Mouse (Mus musculus) neural tube, embryonic 14.5 days (tissue): ENCODE data around the gene Gm48551. TPM values are rescaled to one million over a fixed set of nuclear protein-coding genes. Genes with fewer than 3 reads are reported as not detected.

Source experiments
- ATAC-seq: fragments of 200-750 bp; cut with Nextera tagmentation; 2 replicates; pipeline ENCODE4 v1.8.0; 2017; ENCODE audit warnings: low read depth, mild to moderate bottlenecking, moderate TSS enrichment, moderate library complexity
- H3K27ac ChIP-seq: fragments of 300-500 bp; sonication (generic); 2 replicates; pipeline ENCODE4 v1.5.1; 2014; ENCODE audit warnings: low read depth, mild to moderate bottlenecking, control low read depth, low read length, moderate library complexity, mixed read lengths
- H3K27me3 ChIP-seq: fragments of 300-500 bp; sonication (generic); 2 replicates; pipeline ENCODE4 v1.6.1; 2014; ENCODE audit warnings: low read length; ENCODE audit not compliant: control insufficient read depth, insufficient read depth
- H3K36me3 ChIP-seq: fragments of 300-500 bp; sonication (generic); 2 replicates; pipeline ENCODE4 v1.6.1; 2014; ENCODE audit warnings: low read length, mixed read lengths; ENCODE audit not compliant: control insufficient read depth, insufficient read depth
- H3K4me1 ChIP-seq: fragments of 300-500 bp; sonication (generic); 2 replicates; pipeline ENCODE4 v1.6.1; 2014; ENCODE audit warnings: low read length; ENCODE audit not compliant: control insufficient read depth, insufficient read depth
- H3K4me2 ChIP-seq: fragments of 300-500 bp; sonication (generic); 2 replicates; pipeline ENCODE4 v1.6.1; 2014; ENCODE audit warnings: mild to moderate bottlenecking, low read depth, low read length, control low read depth
- H3K4me3 ChIP-seq: fragments of 300-500 bp; sonication (generic); 2 replicates; pipeline ENCODE4 v1.5.1; 2014; ENCODE audit warnings: low read depth, low read length, control low read depth, mixed read lengths
- H3K9ac ChIP-seq: fragments of 300-500 bp; sonication (generic); replicated peaks from 2 replicates; pipeline ENCODE4 v1.6.1; 2014; ENCODE audit warnings: low read depth, mild to moderate bottlenecking, control low read depth, low read length, mixed read lengths
- H3K9me3 ChIP-seq: fragments of 300-500 bp; sonication (generic); 2 replicates; pipeline ENCODE4 v1.6.1; 2016; ENCODE audit warnings: low read length; ENCODE audit not compliant: control insufficient read depth
- WGBS: fragments of 180-500 bp; shearing (Covaris S2); extraction: QIAGEN DNeasy Blood & Tissue Kit; methylation state at CpG from one replicate; pipeline ENCODE4 v1.1.7; 2014; 5-methylcytosine and 5-hydroxymethylcytosine counted together
- polyA plus RNA-seq: library from polyadenylated mRNA; unstranded; fragments of >200 nt; fragmentation: Nextera tagmentation; extraction: Ambion mirVana; gene quantifications from 2 replicates; pipeline ENCODE4 v1.2.1, GENCODE M21; 2014

Gm48551 gene
- polyA plus RNA-seq, 1 experiment from 2014 or later, result 6.3 TPM

DNA sequence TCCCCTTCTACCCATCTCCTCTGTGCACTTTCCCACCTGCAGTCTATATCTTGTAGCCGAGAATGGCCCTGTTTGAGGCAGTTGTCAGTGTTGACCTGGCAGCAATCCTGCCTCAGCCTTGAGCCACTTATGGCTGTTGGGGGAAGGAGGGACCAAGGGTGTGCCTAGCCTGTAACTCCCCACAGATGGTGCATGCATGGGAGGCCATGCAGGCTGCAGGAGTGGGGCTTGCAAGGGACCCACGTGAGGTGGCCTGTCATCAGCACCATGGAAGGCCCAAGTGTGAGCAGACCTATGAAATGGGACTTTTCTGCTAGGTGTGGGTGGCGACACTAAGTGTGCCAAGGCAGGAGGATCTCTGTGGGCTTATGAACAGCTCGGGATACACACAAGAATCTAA is 19.2 kb upstream of the Gm48551 start:
- H3K4me2 ChIP-seq, result no peak overlapping the region
- H3K4me3 ChIP-seq, result no peak overlapping the region
- WGBS, result 44% methylated on average over 4 of the region's 4 CpGs
- no peaks in the 10 kb centered on the region for H3K9me3 ChIP-seq
- no peak overlapping the region for H3K9ac ChIP-seq
- no peak overlapping the region for H3K27ac ChIP-seq
- ATAC-seq, result no peak; the same call in 1 of the 2 replicates
- H3K36me3 ChIP-seq, result peaks cover 33% of the 10 kb centered on the region
- 0 out of 2 replicates have a peak, but pooled peaks cover 3% of the 10 kb centered on the region for H3K27me3 ChIP-seq
- H3K4me1 ChIP-seq, result peaks cover 12% of the 10 kb centered on the region; the same call in 1 of the 2 replicates

DNA sequence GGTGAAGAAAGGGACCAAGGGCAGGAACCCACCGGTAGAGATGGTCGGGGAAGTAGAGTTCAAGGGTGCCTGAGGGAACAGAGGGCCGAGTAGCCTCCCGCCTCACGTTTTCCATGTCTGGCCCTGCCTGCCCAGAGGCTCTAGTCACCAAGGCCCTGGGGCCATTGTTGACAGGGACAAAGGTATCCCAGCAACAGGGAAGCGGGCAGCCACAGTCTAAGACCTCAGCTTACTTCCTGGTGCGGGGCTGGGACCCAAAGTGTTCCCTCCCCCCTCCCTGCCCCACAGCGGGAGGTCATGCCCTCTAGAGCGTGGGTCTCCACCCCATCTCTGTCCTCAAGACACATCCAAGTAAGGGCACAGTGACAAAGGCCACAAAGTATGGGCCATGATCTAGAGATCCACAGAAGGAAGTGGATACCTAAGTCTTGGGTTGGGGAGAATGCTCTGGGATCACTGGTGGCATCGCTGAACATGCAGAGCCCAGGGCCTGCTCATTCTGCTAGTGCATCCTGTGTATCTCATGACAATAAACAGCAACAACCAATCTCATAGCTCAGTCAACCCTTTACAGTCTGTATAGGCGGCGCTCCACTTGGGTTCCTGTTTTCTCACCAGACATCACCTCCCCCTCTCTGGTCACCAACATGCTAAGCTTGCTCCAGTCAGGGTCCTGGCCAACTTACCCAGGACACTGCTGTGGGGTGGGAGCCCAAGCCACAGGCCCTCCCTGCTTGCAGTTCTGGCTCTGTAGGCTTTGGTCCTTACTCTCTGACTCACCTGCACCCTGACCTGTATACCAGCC is 18.4 kb upstream of the Gm48551 start, which contains the start of gene 4930404N11Rik:
4930404N11Rik (minus strand) TSS at position 145 of the 805 bp plus-strand sequence.
- no peak within 1 kb of the TSS for H3K4me3 ChIP-seq
- WGBS, result 14% methylated on average over 12 of the region's 12 CpGs
- H3K4me2 ChIP-seq, result peak within 1 kb of the TSS; percentile 30; the same call in 1 of the 2 replicates
- peaks cover 10% of the 10 kb centered on the region; the same call in 1 of the 2 replicates for H3K4me1 ChIP-seq
- 0 out of 2 replicates have a peak, but pooled peaks cover 3% of the 10 kb centered on the region for H3K27me3 ChIP-seq
- peaks cover 39% of the 10 kb centered on the region for H3K36me3 ChIP-seq
- 0 out of 2 replicates have a peak, but pooled peaks have one; percentile 7 for ATAC-seq
- H3K9ac ChIP-seq, result no peak within 1 kb of the TSS
- H3K27ac ChIP-seq, result no peak within 1 kb of the TSS
- H3K9me3 ChIP-seq, result no peaks in the 10 kb centered on the region

- Histone ChIP-seq H3K9ac (no peak overlapping the region), H3K27me3 (0 out of 2 replicates have a peak, but pooled peaks cover 3% of the 10 kb centered on the region), H3K4me1 (peaks cover 10% of the 10 kb centered on the region; the same call in 1 of the 2 replicates), H3K4me3 (no peak overlapping the region), H3K36me3 (peaks cover 39% of the 10 kb centered on the region), H3K4me2 (no peak overlapping the region), H3K27ac (no peak overlapping the region), H3K9me3 (no peaks in the 10 kb centered on the region)
- WGBS, result 81% methylated on average over 6 of the region's 6 CpGs
- ATAC-seq, result no peak
These were observed 17.6 kb upstream of the Gm48551 start for GRCm38 (mm10) chr10:81366477-81367206.

DNA sequence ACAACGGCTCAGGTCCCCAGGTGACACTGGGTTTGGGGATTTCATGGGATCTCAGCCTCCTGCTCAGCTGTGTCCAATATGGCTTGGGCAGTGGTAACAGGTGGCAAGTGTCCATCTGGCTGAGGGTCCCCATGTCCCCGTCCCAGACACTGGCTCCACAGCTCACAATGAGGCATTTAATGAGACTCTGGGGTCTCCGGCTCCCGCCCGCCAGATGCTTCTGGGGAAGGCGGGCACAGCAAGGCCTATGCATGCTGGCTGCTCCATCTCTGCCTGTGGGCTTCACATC is 17.1 kb upstream of the Gm48551 start:
- H3K4me1 ChIP-seq, result peaks cover 10% of the 10 kb centered on the region; the same call in 1 of the 2 replicates
- H3K4me2 ChIP-seq, result no peak overlapping the region
- WGBS, result 50% methylated on average over 6 of the region's 6 CpGs
- H3K36me3 ChIP-seq, result peaks cover 39% of the 10 kb centered on the region
- no peak overlapping the region for H3K27ac ChIP-seq
- 0 out of 2 replicates have a peak, but pooled peaks cover 3% of the 10 kb centered on the region for H3K27me3 ChIP-seq
- H3K4me3 ChIP-seq, result no peak overlapping the region
- no peaks in the 10 kb centered on the region for H3K9me3 ChIP-seq
- H3K9ac ChIP-seq, result no peak overlapping the region
- ATAC-seq, result no peak

- no peak overlapping the region for H3K27ac ChIP-seq
- H3K4me1 ChIP-seq, result peaks cover 21% of the 10 kb centered on the region
- H3K9me3 ChIP-seq, result no peaks in the 10 kb centered on the region
- no peak overlapping the region for H3K9ac ChIP-seq
- no peak overlapping the region for H3K4me3 ChIP-seq
- no peak for ATAC-seq
- H3K4me2 ChIP-seq, result no peak overlapping the region
- peaks cover 8% of the 10 kb centered on the region; the same call in 1 of the 2 replicates for H3K36me3 ChIP-seq
- 92% methylated on average over 10 of the region's 10 CpGs for WGBS
- no peaks in the 10 kb centered on the region for H3K27me3 ChIP-seq
These were observed 8.9 kb upstream of the Gm48551 start for GRCm38 (mm10) chr10:81375322-81375721.

- no peak overlapping the region for H3K27ac ChIP-seq
- no peaks in the 10 kb centered on the region for H3K9me3 ChIP-seq
- no peak for ATAC-seq
- 43% methylated on average over 6 of the region's 6 CpGs for WGBS
- H3K4me1 ChIP-seq, result peaks cover 21% of the 10 kb centered on the region
- no peak overlapping the region; the same call in 1 of the 2 replicates for H3K9ac ChIP-seq
- peak overlapping the region; percentile 75 for H3K4me3 ChIP-seq
- H3K4me2 ChIP-seq, result peak overlapping the region; percentile 89
- H3K36me3 ChIP-seq, result peaks cover 4% of the 10 kb centered on the region; the same call in 1 of the 2 replicates
- no peaks in the 10 kb centered on the region for H3K27me3 ChIP-seq
These were observed 7.5 kb upstream of the Gm48551 start for GRCm38 (mm10) chr10:81376561-81377361.

DNA sequence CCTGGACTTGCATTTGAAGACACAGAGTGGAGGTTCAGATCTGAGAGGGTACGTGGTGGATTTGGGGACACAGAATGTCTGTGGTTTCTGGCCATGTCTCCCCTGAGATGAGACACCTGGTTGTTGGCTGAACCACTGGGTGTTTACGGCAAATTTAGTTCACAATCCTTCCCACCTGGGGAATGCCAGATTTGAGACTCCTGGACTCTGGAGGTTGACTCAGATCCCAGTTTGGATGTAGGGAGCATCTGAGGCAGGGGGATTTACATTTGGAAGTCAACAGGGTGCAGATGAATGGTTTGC is 7.0 kb upstream of the Gm48551 start:
- H3K4me3 ChIP-seq, result peak overlapping the region; percentile 75
- no peaks in the 10 kb centered on the region for H3K27me3 ChIP-seq
- H3K36me3 ChIP-seq, result peaks cover 4% of the 10 kb centered on the region; the same call in 1 of the 2 replicates
- peak overlapping the region; percentile 79; the same call in 1 of the 2 replicates for H3K9ac ChIP-seq
- no peak for ATAC-seq
- WGBS, result 65% methylated on average over 2 of the region's 2 CpGs
- H3K9me3 ChIP-seq, result no peaks in the 10 kb centered on the region
- H3K4me1 ChIP-seq, result peaks cover 21% of the 10 kb centered on the region
- H3K27ac ChIP-seq, result no peak overlapping the region
- H3K4me2 ChIP-seq, result peak overlapping the region; percentile 89

DNA sequence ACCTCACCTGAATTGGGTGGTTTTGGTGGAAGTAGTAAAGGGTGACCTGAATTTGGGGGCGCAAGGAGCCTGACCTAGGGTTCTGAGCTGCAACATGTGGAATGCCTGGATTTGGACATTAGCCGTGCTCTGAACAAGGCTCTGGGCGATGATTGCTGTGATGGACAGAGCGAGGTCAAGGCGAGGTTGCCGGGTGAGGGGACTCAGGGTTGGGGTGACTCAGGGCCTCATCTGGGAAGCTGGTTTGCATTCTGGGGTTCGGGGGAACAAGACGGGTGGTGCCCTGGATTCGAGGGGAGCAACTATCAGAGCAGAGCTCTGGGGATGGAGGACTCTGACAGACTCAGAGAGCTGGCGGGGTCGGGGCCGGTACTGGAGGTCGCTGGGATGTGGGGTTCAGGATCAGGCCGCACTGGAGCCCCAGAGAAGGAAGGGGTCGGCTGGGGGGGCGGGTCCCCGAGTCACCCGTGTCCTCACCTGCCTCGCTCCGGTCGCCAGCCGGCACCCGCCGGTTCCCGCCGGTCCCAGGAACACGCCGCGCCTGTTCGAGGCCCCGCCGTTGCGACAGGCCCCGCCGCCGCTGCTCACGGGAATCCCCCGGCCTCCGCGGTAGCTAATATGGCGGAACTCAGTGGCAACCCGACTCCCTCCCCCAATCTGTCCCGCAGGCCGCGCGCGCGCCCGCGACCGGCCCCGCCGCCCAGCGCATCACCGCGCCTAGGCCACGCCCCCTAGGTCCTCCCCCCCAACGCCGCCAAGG is 6.3 kb upstream of the Gm48551 start, which contains the start of gene Fzr1:
Fzr1 (minus strand) TSS at position 724 of the 760 bp plus-strand sequence.
- peak; percentile 52 for ATAC-seq
- WGBS, result under 1% methylated on average over 58 of the region's 59 CpGs
- no peaks in the 10 kb centered on the region for H3K27me3 ChIP-seq

More for the DNA sequence above, 6.3 kb upstream of the Gm48551 start, which contains the start of gene Fzr1:
- Histone ChIP-seq H3K4me3 (peak within 1 kb of the TSS; percentile 75), H3K27ac (peak within 1 kb of the TSS; percentile 79), H3K9me3 (no peaks in the 10 kb centered on the region), H3K4me1 (peaks cover 21% of the 10 kb centered on the region), H3K36me3 (peaks cover 4% of the 10 kb centered on the region; the same call in 1 of the 2 replicates), H3K4me2 (peak within 1 kb of the TSS; percentile 89), H3K9ac (peak within 1 kb of the TSS; percentile 79)
